Comparison of ENCODE assay signal across 22 mouse cellular contexts in the genomic region with DNA sequence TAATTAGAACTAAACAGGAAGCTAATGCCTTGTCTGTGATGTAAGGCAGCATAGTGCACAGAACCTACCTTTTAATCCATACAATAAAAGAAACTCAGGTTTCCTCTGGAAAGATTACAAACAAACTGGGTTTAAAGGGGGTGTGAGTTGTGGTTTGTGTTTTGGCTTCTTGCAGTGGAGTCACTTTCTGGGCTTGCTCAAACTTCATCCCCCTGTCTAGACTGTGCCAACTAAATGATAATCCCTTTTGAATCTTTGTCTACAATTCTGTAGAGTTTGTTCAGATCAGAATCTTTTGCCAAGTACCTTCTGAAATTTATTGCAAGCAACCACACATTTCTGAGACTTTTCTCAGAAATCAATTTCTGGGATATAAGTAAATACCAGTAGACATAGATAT. TPM values are rescaled to one million over a fixed set of nuclear protein-coding genes. Genes with fewer than 3 reads are reported as not detected.
DNase-seq lines count a peak whose midpoint lies in the region; ATAC-seq lines count a peak whose summit lies in the region.
"Had no signal": no experiment of that assay in that cellular context is flagged by ENCODE, and none has a peak within 500 bp of the region (broad histone marks: within the 10 kb centered on the region; RNA-seq: fewer than 3 reads in every experiment).

No protein-coding gene starts in this region.

- H3K4me2 ChIP-seq in heart, embryonic 13.5 days: peak overlapping the region; percentile 14; the same call in 1 of the 2 replicates
- H3K4me2 ChIP-seq: forebrain, embryonic 15.5 days; hindbrain, embryonic 13.5 days; intestine, embryonic 15.5 days; kidney, embryonic 15.5 days had no signal

- H3K27me3 ChIP-seq in heart, embryonic 13.5 days (replicated peaks): no peaks in the 10 kb centered on the region
- H3K27me3 ChIP-seq: forebrain, embryonic 15.5 days; hindbrain, embryonic 13.5 days; intestine, embryonic 15.5 days; kidney, embryonic 15.5 days had no signal

- no peak for DNase-seq in heart, adult 11 months
- peak; percentile 28 for DNase-seq in 416B (ENCODE audit: low read depth)
- DNase-seq in CD4-positive helper T cell, adult 2 months (ENCODE audit: low read depth, low spot score): peak; percentile 28
- no peak for DNase-seq in kidney, adult 8-10 months
- no peak for DNase-seq in cerebellum, postnatal 25 days
- DNase-seq: adrenal gland, postnatal 10 days; B cell, adult 2 months; cerebellum, adult 11 months; cerebellum, adult 9-10 months; cerebellum, postnatal 36 days; gastrocnemius, postnatal 14 days; heart, postnatal 10 days; kidney, adult 18-20 months had no signal

- no peaks in the 10 kb centered on the region for H3K9me3 ChIP-seq in heart, embryonic 13.5 days
- H3K9me3 ChIP-seq: forebrain, embryonic 15.5 days; G1E; heart, embryonic 10.5 days; hindbrain, embryonic 13.5 days; intestine, embryonic 15.5 days; kidney, embryonic 15.5 days had no signal

- H3K4me1 ChIP-seq in heart, embryonic 13.5 days: peaks cover 46% of the 10 kb centered on the region

- H3K27ac ChIP-seq in heart, embryonic 13.5 days (replicated peaks): 0 out of 2 replicates have a peak overlapping the region, but pooled peaks have one; percentile 45
- H3K27ac ChIP-seq: forebrain, embryonic 15.5 days; heart, embryonic 10.5 days; hindbrain, embryonic 13.5 days; hindbrain, postnatal 0 days; intestine, embryonic 15.5 days; kidney, embryonic 15.5 days had no signal

- no peak for ATAC-seq in heart, embryonic 13.5 days (ENCODE audit: extremely low read depth, insufficient number of reproducible peaks, low FRiP score, low TSS enrichment)
- peak; percentile 7 for ATAC-seq in inflammation-experienced regulatory T-cells, adult 6 months
- ATAC-seq: forebrain, embryonic 15.5 days; hindbrain, postnatal 0 days; intestine, embryonic 15.5 days had no signal

- peaks cover 43% of the 10 kb centered on the region for H3K36me3 ChIP-seq in heart, embryonic 13.5 days
- H3K36me3 ChIP-seq: hindbrain, embryonic 13.5 days; intestine, embryonic 15.5 days had no signal

- H3K9ac ChIP-seq in heart, embryonic 13.5 days: 0 out of 2 replicates have a peak overlapping the region, but pooled peaks have one; percentile 14
- H3K9ac ChIP-seq: forebrain, embryonic 15.5 days; hindbrain, embryonic 13.5 days; intestine, embryonic 15.5 days; kidney, embryonic 15.5 days had no signal

- no peak overlapping the region for H3K4me3 ChIP-seq in heart, embryonic 13.5 days
- H3K4me3 ChIP-seq: forebrain, embryonic 15.5 days; heart, embryonic 10.5 days; hindbrain, embryonic 13.5 days; intestine, embryonic 15.5 days; kidney, embryonic 15.5 days had no signal

RNA-seq across cellular contexts. Expression of gene Ube2d3, which starts 7.0 kb away (rescaled TPM):
- polyA plus RNA-seq in heart, embryonic 13.5 days (2015; fragmentation: Nextera tagmentation; extraction: Ambion mirVana): 398 and 436 TPM in 2 replicates
- 100 to 1,000 TPM; 322 to 504 (median 355) TPM for polyA plus RNA-seq in inflammation-experienced regulatory T-cells, adult 6 months (2017; shearing (Covaris generic))

RNA-seq across cellular contexts. Expression of gene Cisd2, which starts 21.2 kb away (rescaled TPM):
- 45.3 and 52.7 TPM in 2 replicates for polyA plus RNA-seq in heart, embryonic 13.5 days (2015; fragmentation: Nextera tagmentation; extraction: Ambion mirVana)
- polyA plus RNA-seq in inflammation-experienced regulatory T-cells, adult 6 months (2017; shearing (Covaris generic)): 10 to 100 TPM; 56.9 to 78.1 (median 68.0) TPM

RNA-seq across cellular contexts. Expression of gene Manba, which starts 40.5 kb away (rescaled TPM):
- 31.5 and 37.4 TPM in 2 replicates for polyA plus RNA-seq in heart, embryonic 13.5 days (2015; fragmentation: Nextera tagmentation; extraction: Ambion mirVana)
- polyA plus RNA-seq in inflammation-experienced regulatory T-cells, adult 6 months (2017; shearing (Covaris generic)): 10 to 100 TPM; 18.0 to 26.9 (median 26.4) TPM

Comparison
In these comparisons a context has a peak if more than half of its experiments do, and no peak if none do; other contexts are left out.
1. DNase-seq: peak in 416B (single experiment) and CD4-positive helper T cell, adult 2 months (single experiment); none in heart, adult 11 months (single experiment), kidney, adult 8-10 months (0 of 2) and cerebellum, postnatal 25 days (0 of 2).